Mouse (Mus musculus) neutrophil, adult 59 days (primary cell): ENCODE measurements around the gene Tmem231. TPM values are rescaled to one million over a fixed set of nuclear protein-coding genes. Genes with fewer than 3 reads are reported as not detected.

Source experiments
- total RNA-seq, 2 experiments: library from RNA; stranded (reverse); gene quantifications; 1 replicate in 1 of 2; 2 replicates in 1 of 2; pipeline ENCODE4 v1.2.4; 2023

The Tmem231 gene
- under 1 TPM; 0.15 to 0.42 TPM for total RNA-seq

DNA sequence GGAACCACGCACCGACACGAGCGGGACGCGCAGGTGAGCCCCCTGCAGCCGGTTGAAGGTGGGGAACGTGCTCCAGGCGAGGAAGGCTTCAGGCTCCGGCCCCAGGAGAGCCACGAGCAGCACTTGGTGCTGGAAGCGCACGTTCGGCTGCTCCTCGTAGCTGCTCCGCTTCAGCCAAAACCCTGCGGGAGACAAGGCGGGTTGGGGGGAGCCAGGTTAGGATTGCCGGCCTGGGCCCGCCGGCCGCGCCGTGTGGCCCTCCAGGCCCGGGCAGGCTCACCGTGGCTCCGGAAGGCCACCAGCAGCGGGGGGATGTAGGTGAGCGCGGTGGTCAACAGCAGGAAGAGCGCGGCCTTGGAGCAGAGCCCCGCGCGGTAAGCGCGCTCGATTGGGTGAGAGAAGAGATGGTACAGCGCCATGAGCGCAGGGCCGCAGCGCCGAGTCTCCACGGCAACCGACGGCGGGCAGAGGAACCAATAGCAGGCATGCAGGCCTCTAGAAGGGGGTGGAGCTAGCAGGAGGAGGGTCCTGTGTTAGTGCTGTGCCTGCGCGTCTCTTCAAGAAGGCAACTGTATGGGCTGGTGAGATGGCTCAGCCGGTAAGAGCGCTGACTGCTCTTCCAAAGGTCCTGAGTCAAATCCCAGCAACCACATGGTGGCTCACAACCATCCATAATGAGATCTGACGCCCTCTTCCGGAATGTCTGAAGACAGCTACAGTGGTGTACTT lies at the start of gene Tmem231:
TSS of gene Tmem231 (minus strand) at position 534 of the 729 bp plus-strand sequence.

GRCm38 (mm10) chr8:111940171-111941100 lies 6.8 kb upstream of the Tmem231 start, which contains the start of gene Gabarapl2:
Gabarapl2 (plus strand) TSS chr8:111940703.

DNA sequence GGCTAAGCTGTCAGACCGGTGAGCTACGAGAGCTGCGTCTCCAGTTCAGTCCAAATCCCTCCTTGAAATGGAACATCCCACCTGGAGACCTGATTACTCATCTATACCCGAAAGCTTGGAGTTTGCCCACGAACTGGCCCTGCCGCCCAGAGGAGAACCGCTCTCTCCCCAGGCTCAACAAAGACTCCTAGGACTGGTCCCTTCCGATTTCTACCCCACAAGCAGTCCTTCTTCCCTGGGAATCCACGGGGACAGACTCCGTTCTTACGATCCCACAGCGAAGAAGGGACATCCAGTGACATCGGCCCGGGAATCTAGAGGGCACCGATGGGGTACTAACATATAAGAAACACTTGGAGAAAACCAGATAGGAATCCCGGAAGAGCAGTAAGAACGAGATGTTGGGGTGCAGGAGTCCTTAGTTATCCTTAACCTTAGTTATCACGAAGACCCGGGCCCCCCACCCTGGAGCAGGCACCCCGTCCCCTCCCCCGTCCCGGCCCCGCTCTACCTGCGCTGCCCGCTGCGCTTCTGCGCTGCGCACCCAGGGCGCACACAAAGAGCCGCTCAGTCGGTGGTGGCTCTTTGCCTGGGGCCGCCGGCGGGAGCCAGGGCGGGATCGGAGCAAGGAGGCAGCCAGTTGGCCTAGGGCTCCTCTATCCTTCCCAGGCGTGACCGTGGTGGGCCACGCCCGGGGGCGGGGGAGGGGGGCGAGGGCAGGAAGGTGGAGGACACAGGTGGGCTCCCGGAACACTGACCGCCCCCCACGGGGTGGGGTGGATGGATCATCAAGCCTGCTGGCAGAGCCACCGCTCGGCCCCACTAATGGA lies 23.8 kb downstream of the Tmem231 start, which contains the start of gene Chst5:
TSS of gene Chst5 (minus strand) at position 827 of the 830 bp plus-strand sequence.

GRCm38 (mm10) chr8:111876355-111876948 lies 57.2 kb downstream of the Tmem231 start, which contains the start of gene Tmem170:
Tmem170 (minus strand) TSS chr8:111876750.

Other genes with a start within 250 kb of the Tmem231 start
- gene Ctrb1, start 242.9 kb downstream of the Tmem231 start, total RNA-seq = under 1 TPM in 1 of 2 experiments, not detected in 1; 0.44 TPM
- gene Bcar1, start 190.1 kb downstream of the Tmem231 start, total RNA-seq = under 1 TPM in 1 of 2 experiments, not detected in 1; 0.20 TPM
- 10 to 100 TPM; 19.0 to 22.6 TPM for gene Cfdp1, start 79.6 kb downstream of the Tmem231 start, total RNA-seq
- gene Tmem170, start 57.1 kb downstream of the Tmem231 start, total RNA-seq = 1 to 10 TPM; 3.6 to 4.3 TPM
- gene Chst5, start 23.4 kb downstream of the Tmem231 start, total RNA-seq = not detected
- 10 to 100 TPM; 88.9 to 93.3 TPM for gene Gabarapl2, start 6.8 kb upstream of the Tmem231 start, total RNA-seq
- gene Adat1, start 58.4 kb upstream of the Tmem231 start, total RNA-seq = under 1 TPM; 0.66 to 0.82 TPM
- 10 to 100 TPM; 44.2 to 44.4 TPM for gene Kars, start 77.4 kb upstream of the Tmem231 start, total RNA-seq
- gene Terf2ip, start 77.5 kb upstream of the Tmem231 start, total RNA-seq = 1 to 10 TPM; 6.6 to 8.1 TPM
- gene Gm6793, start 81.2 kb upstream of the Tmem231 start, total RNA-seq = not detected